Mouse (Mus musculus): ENCODE results near the gene Susd2. TPM values are rescaled to one million over a fixed set of nuclear protein-coding genes. Genes with fewer than 3 reads are reported as not detected.
A peak's percentile ranks its signal among the peaks of the same experiment; 100 is the strongest.

Susd2 gene
- total and polyA plus RNA-seq, 2 experiments from 2014 or later = 3.6 to 6.1 TPM

GRCm38 (mm10) chr10:75647362-75647761, 3.6 kb upstream of the Susd2 start:
- 27% methylated on average over 3 of the region's 3 CpGs for WGBS
- TF ChIP-seq EP300 (IDR thresholded peaks at IDR 0.05; ENCODE audit: low read depth) (peak; percentile 64; the same call in 1 of the 2 replicates), CTCF (IDR thresholded peaks at IDR 0.05; ENCODE audit: low read depth) (no peak)
- Histone ChIP-seq H3K27ac (ENCODE audit: low read depth) (peak overlapping the region; percentile 94), H3K9ac (replicated peaks; ENCODE audit: low read depth, low read length) (no peak overlapping the region), H3K36me3 (replicated peaks; ENCODE audit: control insufficient read depth, insufficient read depth, low read length) (peaks cover 37% of the 10 kb centered on the region), H3K9me3 (replicated peaks; ENCODE audit: control insufficient read depth, low read length) (no peaks in the 10 kb centered on the region), H3K4me2 (ENCODE audit: low read depth, low read length) (no peak overlapping the region), H3K4me3 (ENCODE audit: low read depth, low read length) (no peak overlapping the region), H3K27me3 (ENCODE audit: control insufficient read depth, insufficient read depth, low read length) (no peaks in the 10 kb centered on the region), H3K4me1 (ENCODE audit: control insufficient read depth, insufficient read depth) (peaks cover 16% of the 10 kb centered on the region)
- ATAC-seq (ENCODE audit: insufficient read depth, low read depth) (peak; percentile 86), DNase-seq (ENCODE audit: low spot score) (peak; percentile 87)

DNA sequence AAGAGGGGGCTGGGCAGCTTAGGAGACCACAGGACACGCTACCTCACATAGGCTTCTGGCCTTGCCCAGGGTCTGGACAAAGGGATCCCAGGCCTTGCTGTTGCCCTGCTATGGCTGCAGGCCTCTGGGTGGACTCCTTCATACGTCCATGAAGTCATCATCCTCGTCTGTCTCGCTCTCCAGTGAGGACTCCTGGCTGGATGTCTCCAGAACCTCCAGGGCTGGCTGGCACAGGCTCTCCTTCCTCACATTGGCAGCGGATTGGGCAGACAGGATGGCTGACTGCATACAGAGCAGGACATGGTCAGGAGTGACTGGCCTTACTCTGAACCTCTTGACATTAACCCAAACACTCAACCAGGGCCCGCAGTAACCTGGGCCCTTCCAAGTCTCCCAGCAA, 2.6 kb upstream of the Susd2 start:
- WGBS = 91% methylated on average over 6 of the region's 6 CpGs
- no peak for TF ChIP-seq CTCF (IDR thresholded peaks at IDR 0.05; ENCODE audit: low read depth)
- TF ChIP-seq EP300 (IDR thresholded peaks at IDR 0.05; ENCODE audit: low read depth) = no peak
- Histone ChIP-seq H3K9me3 (replicated peaks; ENCODE audit: control insufficient read depth, low read length) (no peaks in the 10 kb centered on the region), H3K4me3 (ENCODE audit: low read depth, low read length) (no peak overlapping the region), H3K36me3 (replicated peaks; ENCODE audit: control insufficient read depth, insufficient read depth, low read length) (peaks cover 28% of the 10 kb centered on the region), H3K9ac (replicated peaks; ENCODE audit: low read depth, low read length) (no peak overlapping the region), H3K27ac (ENCODE audit: low read depth) (peak overlapping the region; percentile 94), H3K4me2 (ENCODE audit: low read depth, low read length) (no peak overlapping the region), H3K27me3 (ENCODE audit: control insufficient read depth, insufficient read depth, low read length) (no peaks in the 10 kb centered on the region), H3K4me1 (ENCODE audit: control insufficient read depth, insufficient read depth) (peaks cover 16% of the 10 kb centered on the region)
- DNase-seq (ENCODE audit: low spot score) (no peak), ATAC-seq (ENCODE audit: insufficient read depth, low read depth) (no peak)

- ATAC-seq (ENCODE audit: insufficient read depth, low read depth) = no peak
- Histone ChIP-seq H3K9ac (replicated peaks; ENCODE audit: low read depth, low read length) (no peak overlapping the region), H3K4me1 (ENCODE audit: control insufficient read depth, insufficient read depth) (peaks cover 16% of the 10 kb centered on the region), H3K27ac (ENCODE audit: low read depth) (no peak overlapping the region), H3K27me3 (ENCODE audit: control insufficient read depth, insufficient read depth, low read length) (no peaks in the 10 kb centered on the region), H3K9me3 (replicated peaks; ENCODE audit: control insufficient read depth, low read length) (no peaks in the 10 kb centered on the region), H3K4me2 (ENCODE audit: low read depth, low read length) (no peak overlapping the region), H3K36me3 (replicated peaks; ENCODE audit: control insufficient read depth, insufficient read depth, low read length) (peaks cover 20% of the 10 kb centered on the region), H3K4me3 (ENCODE audit: low read depth, low read length) (no peak overlapping the region)
- no peak for DNase-seq (ENCODE audit: low spot score)
- no peak for TF ChIP-seq CTCF (IDR thresholded peaks at IDR 0.05; ENCODE audit: low read depth)
- TF ChIP-seq EP300 (IDR thresholded peaks at IDR 0.05; ENCODE audit: low read depth) = no peak
- 87% methylated on average over 8 of the region's 8 CpGs for WGBS
Measured at GRCm38 (mm10) chr10:75645616-75646015, 1.8 kb upstream of the Susd2 start.

GRCm38 (mm10) chr10:75642891-75643290, 917 bp downstream of the Susd2 start:
- DNase-seq (ENCODE audit: low spot score) = no peak
- no peak for ATAC-seq (ENCODE audit: insufficient read depth, low read depth)
- Histone ChIP-seq H3K4me2 (ENCODE audit: low read depth, low read length) (no peak overlapping the region), H3K27me3 (ENCODE audit: control insufficient read depth, insufficient read depth, low read length) (no peaks in the 10 kb centered on the region), H3K36me3 (replicated peaks; ENCODE audit: control insufficient read depth, insufficient read depth, low read length) (no peaks in the 10 kb centered on the region; the same call in 1 of the 2 replicates), H3K27ac (ENCODE audit: low read depth) (no peak overlapping the region), H3K4me3 (ENCODE audit: low read depth, low read length) (no peak overlapping the region), H3K9ac (replicated peaks; ENCODE audit: low read depth, low read length) (no peak overlapping the region), H3K9me3 (replicated peaks; ENCODE audit: control insufficient read depth, low read length) (no peaks in the 10 kb centered on the region), H3K4me1 (ENCODE audit: control insufficient read depth, insufficient read depth) (peaks cover 14% of the 10 kb centered on the region)
- WGBS = 92% methylated on average over 2 of the region's 2 CpGs
- TF ChIP-seq CTCF (IDR thresholded peaks at IDR 0.05; ENCODE audit: low read depth) (no peak), EP300 (IDR thresholded peaks at IDR 0.05; ENCODE audit: low read depth) (no peak)

DNA sequence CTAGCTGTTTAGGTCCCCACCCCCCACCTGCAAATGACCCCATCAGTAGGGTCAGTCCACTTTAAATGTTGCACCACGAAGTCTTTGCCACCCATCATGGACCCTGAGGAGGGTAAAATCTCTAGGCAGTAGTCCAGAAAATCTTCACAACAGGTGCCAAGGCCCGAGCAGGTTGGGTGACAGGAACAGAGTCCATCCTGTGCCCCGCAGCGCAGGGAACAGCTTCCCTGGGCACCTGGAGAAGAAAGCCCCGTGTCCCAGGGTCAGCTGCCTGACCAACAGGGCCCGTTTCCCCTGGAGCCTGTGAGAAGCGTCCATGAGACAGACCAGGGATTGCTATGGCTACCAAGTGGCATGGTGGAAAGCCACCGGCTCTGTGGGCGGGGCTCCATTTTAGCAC, 1.4 kb downstream of the Susd2 start:
- H3K4me3 ChIP-seq (ENCODE audit: low read depth, low read length) = no peak overlapping the region
- no peaks in the 10 kb centered on the region; the same call in 1 of the 2 replicates for H3K36me3 ChIP-seq (replicated peaks; ENCODE audit: control insufficient read depth, insufficient read depth, low read length)
- DNase-seq (ENCODE audit: low spot score) (no peak), ATAC-seq (ENCODE audit: insufficient read depth, low read depth) (no peak)
- 88% methylated on average over 9 of the region's 9 CpGs for WGBS
- no peaks in the 10 kb centered on the region for H3K27me3 ChIP-seq (ENCODE audit: control insufficient read depth, insufficient read depth, low read length)
- peaks cover 10% of the 10 kb centered on the region for H3K4me1 ChIP-seq (ENCODE audit: control insufficient read depth, insufficient read depth)
- no peak overlapping the region for H3K9ac ChIP-seq (replicated peaks; ENCODE audit: low read depth, low read length)
- H3K27ac ChIP-seq (ENCODE audit: low read depth) = no peak overlapping the region
- H3K9me3 ChIP-seq (replicated peaks; ENCODE audit: control insufficient read depth, low read length) = no peaks in the 10 kb centered on the region
- TF ChIP-seq CTCF (IDR thresholded peaks at IDR 0.05; ENCODE audit: low read depth) (no peak), EP300 (IDR thresholded peaks at IDR 0.05; ENCODE audit: low read depth) (no peak)
- no peak overlapping the region for H3K4me2 ChIP-seq (ENCODE audit: low read depth, low read length)

DNA sequence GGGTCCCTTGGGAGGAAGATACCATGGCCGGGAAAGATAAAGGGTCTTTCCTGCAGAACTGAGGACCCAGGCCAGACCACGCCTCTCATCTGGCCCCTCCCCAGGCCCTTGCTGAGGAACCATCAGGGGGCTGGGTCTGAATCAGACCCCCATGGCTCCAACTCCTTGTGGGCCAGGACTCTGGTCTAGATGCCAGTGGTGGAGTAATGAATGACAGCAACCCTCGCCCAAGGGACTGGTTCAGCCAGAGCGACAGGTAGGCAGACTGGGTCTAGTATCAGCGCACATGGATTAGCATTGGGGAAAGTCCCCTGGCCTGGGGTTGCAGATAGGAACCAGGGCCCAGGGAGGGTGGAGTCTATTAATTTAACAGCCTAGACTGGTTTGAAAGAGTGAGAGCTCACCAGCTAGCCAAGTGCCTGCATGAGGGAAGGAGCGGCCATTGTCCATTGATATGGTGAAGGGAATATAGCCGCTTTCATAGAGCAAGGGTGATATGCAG, 2.0 kb downstream of the Susd2 start:
- Histone ChIP-seq H3K4me1 (ENCODE audit: control insufficient read depth, insufficient read depth) (peaks cover 10% of the 10 kb centered on the region), H3K36me3 (replicated peaks; ENCODE audit: control insufficient read depth, insufficient read depth, low read length) (no peaks in the 10 kb centered on the region; the same call in 1 of the 2 replicates), H3K9me3 (replicated peaks; ENCODE audit: control insufficient read depth, low read length) (no peaks in the 10 kb centered on the region), H3K4me3 (ENCODE audit: low read depth, low read length) (no peak overlapping the region), H3K27ac (ENCODE audit: low read depth) (no peak overlapping the region), H3K9ac (replicated peaks; ENCODE audit: low read depth, low read length) (no peak overlapping the region), H3K4me2 (ENCODE audit: low read depth, low read length) (no peak overlapping the region), H3K27me3 (ENCODE audit: control insufficient read depth, insufficient read depth, low read length) (no peaks in the 10 kb centered on the region)
- 81% methylated on average over 7 of the region's 7 CpGs for WGBS
- no peak for TF ChIP-seq EP300 (IDR thresholded peaks at IDR 0.05; ENCODE audit: low read depth)
- TF ChIP-seq CTCF (IDR thresholded peaks at IDR 0.05; ENCODE audit: low read depth) = no peak
- no peak for ATAC-seq (ENCODE audit: insufficient read depth, low read depth)
- DNase-seq (ENCODE audit: low spot score) = no peak
